Mouse (Mus musculus) embryonic facial prominence, embryonic 15.5 days (tissue): ENCODE measurements around the gene Mef2c. TPM values are rescaled to one million over a fixed set of nuclear protein-coding genes. Genes with fewer than 3 reads are reported as not detected.

Source experiments
- ATAC-seq: fragments of 200-750 bp; cut with Nextera tagmentation; 2 replicates; pipeline ENCODE4 v1.8.0; 2017; ENCODE audit warnings: low read depth, moderate TSS enrichment; ENCODE audit not compliant: insufficient number of reproducible peaks, low FRiP score, low TSS enrichment
- H3K27ac ChIP-seq: fragments of 300-500 bp; sonication (generic); replicated peaks from 2 replicates; pipeline ENCODE4 v1.5.1; 2015; ENCODE audit warnings: mild to moderate bottlenecking, inconsistent platforms
- H3K27me3 ChIP-seq: fragments of 300-500 bp; sonication (generic); 2 replicates; pipeline ENCODE4 v1.6.1; 2015; ENCODE audit warnings: inconsistent platforms
- H3K36me3 ChIP-seq: fragments of 300-500 bp; sonication (generic); 2 replicates; pipeline ENCODE4 v1.6.1; 2015; ENCODE audit warnings: mild to moderate bottlenecking, inconsistent platforms
- H3K4me1 ChIP-seq: fragments of 300-500 bp; sonication (generic); 2 replicates; pipeline ENCODE4 v1.6.1; 2015; ENCODE audit warnings: inconsistent platforms
- H3K4me2 ChIP-seq: fragments of 300-500 bp; sonication (generic); replicated peaks from 2 replicates; pipeline ENCODE4 v1.6.1; 2015; ENCODE audit warnings: mild to moderate bottlenecking, inconsistent platforms
- H3K4me3 ChIP-seq: fragments of 300-500 bp; sonication (generic); replicated peaks from 2 replicates; pipeline ENCODE4 v1.5.1; 2015; ENCODE audit warnings: mild to moderate bottlenecking, inconsistent platforms
- H3K9ac ChIP-seq: fragments of 300-500 bp; sonication (generic); 2 replicates; pipeline ENCODE4 v1.6.1; 2015; ENCODE audit warnings: inconsistent platforms
- H3K9me3 ChIP-seq: fragments of 300-500 bp; sonication (generic); replicated peaks from 2 replicates; pipeline ENCODE4 v1.6.1; 2016; ENCODE audit warnings: inconsistent platforms
- WGBS: fragments of 180-500 bp; shearing (Covaris S2); methylation state at CpG from one replicate; pipeline ENCODE4 v1.1.7; 2015; 5-methylcytosine and 5-hydroxymethylcytosine counted together
- polyA plus RNA-seq: library from polyadenylated mRNA; unstranded; fragments of >200 nt; fragmentation: Nextera tagmentation; extraction: Ambion mirVana; gene quantifications from 2 replicates; pipeline ENCODE4 v1.2.1, GENCODE M21; 2015

Mef2c gene
- polyA plus RNA-seq, 1 experiment from 2014 or later: 166 TPM

DNA sequence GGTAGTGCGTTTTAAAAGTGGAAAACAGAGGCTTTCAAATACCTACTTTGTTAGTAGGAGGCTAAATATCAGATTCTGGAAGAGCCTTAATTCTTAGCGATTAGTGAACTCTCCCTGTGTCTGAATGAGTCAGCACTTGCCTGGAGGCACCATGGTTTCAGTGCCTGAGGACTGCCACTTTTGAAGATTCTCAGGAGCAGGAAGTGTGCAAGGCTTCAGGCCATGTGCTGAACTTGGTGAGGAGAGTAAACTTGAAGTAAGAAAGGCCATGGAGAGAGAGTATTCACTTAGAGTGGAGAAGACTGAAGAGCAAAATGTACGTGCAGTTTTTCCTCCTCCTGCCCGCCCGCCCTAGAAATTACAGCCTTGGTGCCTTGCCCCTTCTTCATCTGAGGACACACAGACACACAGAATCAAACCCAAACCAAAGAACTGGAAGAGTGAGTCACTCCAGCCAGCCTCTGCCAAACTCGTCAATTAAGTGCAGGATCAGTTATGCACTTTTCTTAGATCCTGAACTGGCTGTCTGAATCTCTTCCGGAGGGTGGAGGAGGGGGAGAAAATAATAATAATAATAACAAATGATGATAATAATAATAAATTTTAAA is 148.2 kb downstream of the Mef2c start:
- no peak for ATAC-seq
- WGBS: 46% methylated on average over 7 of the region's 7 CpGs
- no peak overlapping the region for H3K9ac ChIP-seq
- no peaks in the 10 kb centered on the region for H3K27me3 ChIP-seq
- peak overlapping the region; percentile 31; the same call in 1 of the 2 replicates for H3K27ac ChIP-seq
- H3K9me3 ChIP-seq: no peaks in the 10 kb centered on the region
- H3K4me3 ChIP-seq: no peak overlapping the region
- 0 out of 2 replicates have a peak, but pooled peaks cover 3% of the 10 kb centered on the region for H3K36me3 ChIP-seq
- peaks cover 6% of the 10 kb centered on the region; the same call in 1 of the 2 replicates for H3K4me1 ChIP-seq
- no peak overlapping the region for H3K4me2 ChIP-seq

DNA sequence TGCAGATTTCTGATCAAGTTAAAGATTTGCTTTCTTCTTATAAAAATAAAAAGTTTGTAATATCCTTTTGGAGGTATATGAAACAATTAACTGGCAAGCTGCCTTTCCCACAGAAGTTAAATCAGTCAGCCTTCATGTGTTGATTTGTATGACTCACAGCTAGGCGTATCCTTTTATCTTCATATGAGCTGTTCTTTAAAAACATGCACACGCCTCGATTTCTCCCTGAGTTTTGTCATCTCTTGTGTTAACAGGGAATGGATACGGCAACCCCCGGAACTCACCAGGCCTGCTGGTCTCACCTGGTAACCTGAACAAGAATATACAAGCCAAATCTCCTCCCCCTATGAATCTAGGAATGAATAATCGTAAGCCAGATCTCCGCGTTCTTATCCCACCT is 148.7 kb downstream of the Mef2c start:
- H3K4me2 ChIP-seq: no peak overlapping the region
- H3K4me1 ChIP-seq: peaks cover 6% of the 10 kb centered on the region; the same call in 1 of the 2 replicates
- H3K4me3 ChIP-seq: no peak overlapping the region
- H3K27ac ChIP-seq: no peak overlapping the region
- H3K36me3 ChIP-seq: 0 out of 2 replicates have a peak, but pooled peaks cover 3% of the 10 kb centered on the region
- H3K27me3 ChIP-seq: no peaks in the 10 kb centered on the region
- H3K9me3 ChIP-seq: no peaks in the 10 kb centered on the region
- 63% methylated on average over 8 of the region's 8 CpGs for WGBS
- no peak overlapping the region for H3K9ac ChIP-seq
- no peak for ATAC-seq

DNA sequence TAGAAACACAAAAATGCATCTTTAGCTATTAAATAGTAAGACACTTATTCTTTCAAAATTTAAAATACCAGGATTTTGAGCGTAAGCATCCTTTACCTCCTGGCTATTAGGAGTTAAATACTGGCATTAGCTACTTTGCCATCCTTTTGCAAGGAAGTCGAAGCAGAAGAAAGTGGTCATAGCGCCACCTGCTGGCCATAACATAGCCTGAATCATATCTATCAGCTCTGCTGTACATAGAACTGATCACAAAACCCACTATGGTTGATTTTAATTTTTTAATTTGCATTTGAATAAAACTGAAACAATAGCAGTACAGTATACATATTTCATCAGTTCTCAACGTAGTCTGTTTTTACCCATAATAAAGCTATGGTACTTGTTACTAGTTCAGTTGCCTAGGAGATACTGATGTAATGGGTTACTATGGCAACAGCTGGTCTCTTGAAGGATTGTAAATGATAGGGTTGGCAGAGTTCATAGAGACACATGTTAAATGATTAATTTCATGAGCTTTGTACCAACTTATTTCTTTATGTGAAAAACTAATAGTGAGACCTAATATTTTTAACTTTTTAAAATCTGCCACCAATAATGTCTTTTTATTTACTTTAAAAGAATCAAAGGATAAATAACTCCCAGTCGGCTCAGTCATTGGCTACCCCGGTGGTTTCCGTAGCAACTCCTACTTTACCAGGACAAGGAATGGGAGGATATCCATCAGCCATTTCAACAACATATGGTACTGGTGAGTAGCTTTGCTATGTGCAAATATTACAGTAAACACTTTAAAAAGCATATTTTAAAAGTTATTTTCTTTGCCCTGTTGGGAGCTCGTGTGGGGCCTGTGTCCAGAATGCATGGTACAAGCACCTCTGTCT is 151.3 kb downstream of the Mef2c start:
- no peak overlapping the region for H3K4me2 ChIP-seq
- H3K9ac ChIP-seq: no peak overlapping the region
- no peaks in the 10 kb centered on the region for H3K9me3 ChIP-seq
- ATAC-seq: no peak
- H3K27me3 ChIP-seq: no peaks in the 10 kb centered on the region
- peaks cover 6% of the 10 kb centered on the region; the same call in 1 of the 2 replicates for H3K4me1 ChIP-seq
- H3K4me3 ChIP-seq: no peak overlapping the region
- WGBS: 34% methylated on average over 8 of the region's 8 CpGs
- no peak overlapping the region for H3K27ac ChIP-seq
- H3K36me3 ChIP-seq: 0 out of 2 replicates have a peak, but pooled peaks cover 3% of the 10 kb centered on the region

GRCm38 (mm10) chr13:83656094-83656493 is 152.3 kb downstream of the Mef2c start:
- Histone ChIP-seq H3K9me3 (no peaks in the 10 kb centered on the region), H3K4me2 (no peak overlapping the region), H3K27me3 (no peaks in the 10 kb centered on the region), H3K36me3 (0 out of 2 replicates have a peak, but pooled peaks cover 3% of the 10 kb centered on the region), H3K4me3 (no peak overlapping the region), H3K9ac (no peak overlapping the region), H3K4me1 (peaks cover 6% of the 10 kb centered on the region; the same call in 1 of the 2 replicates), H3K27ac (no peak overlapping the region)
- no peak for ATAC-seq
- 74% methylated on average over 7 of the region's 7 CpGs for WGBS

- no peaks in the 10 kb centered on the region for H3K27me3 ChIP-seq
- no peak for ATAC-seq
- WGBS: 66% methylated on average over 4 of the region's 4 CpGs
- H3K27ac ChIP-seq: no peak overlapping the region
- H3K4me1 ChIP-seq: peaks cover 5% of the 10 kb centered on the region; the same call in 1 of the 2 replicates
- no peak overlapping the region for H3K4me2 ChIP-seq
- H3K36me3 ChIP-seq: 0 out of 2 replicates have a peak, but pooled peaks cover 3% of the 10 kb centered on the region
- no peak overlapping the region for H3K4me3 ChIP-seq
- no peaks in the 10 kb centered on the region for H3K9me3 ChIP-seq
- no peak overlapping the region for H3K9ac ChIP-seq
These were observed 152.9 kb downstream of the Mef2c start for GRCm38 (mm10) chr13:83656773-83657172.

- Histone ChIP-seq H3K4me2 (no peak overlapping the region), H3K27ac (no peak overlapping the region), H3K9ac (no peak overlapping the region), H3K9me3 (no peaks in the 10 kb centered on the region), H3K36me3 (0 out of 2 replicates have a peak, but pooled peaks cover 6% of the 10 kb centered on the region), H3K4me3 (no peak overlapping the region), H3K27me3 (no peaks in the 10 kb centered on the region), H3K4me1 (no peaks in the 10 kb centered on the region)
- ATAC-seq: no peak
- 65% methylated on average over 8 of the region's 8 CpGs for WGBS
These were observed 156.9 kb downstream of the Mef2c start for GRCm38 (mm10) chr13:83660722-83661121.

DNA sequence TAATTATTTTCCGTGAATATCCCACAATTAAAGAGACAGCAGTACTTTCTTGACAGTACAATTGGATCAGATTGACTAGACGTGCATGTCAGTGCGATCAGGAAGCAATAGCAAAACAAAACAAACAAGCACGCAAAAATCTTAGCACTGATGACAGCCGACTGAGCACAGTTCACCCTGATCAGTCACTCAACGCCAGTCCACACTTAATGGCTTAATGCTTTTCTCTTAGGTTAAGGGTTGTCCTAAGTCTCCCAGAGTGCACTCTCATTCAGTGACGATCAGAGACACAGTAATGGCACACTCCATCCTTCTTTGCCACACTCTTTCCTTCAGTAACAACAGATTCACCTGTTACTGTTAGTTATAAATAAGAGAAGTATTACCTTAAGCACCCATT is 157.3 kb downstream of the Mef2c start:
- no peak for ATAC-seq
- H3K9ac ChIP-seq: no peak overlapping the region
- H3K4me3 ChIP-seq: no peak overlapping the region
- no peak overlapping the region for H3K27ac ChIP-seq
- WGBS: 62% methylated on average over 7 of the region's 7 CpGs
- no peaks in the 10 kb centered on the region for H3K4me1 ChIP-seq
- H3K4me2 ChIP-seq: no peak overlapping the region
- no peaks in the 10 kb centered on the region for H3K27me3 ChIP-seq
- no peaks in the 10 kb centered on the region for H3K9me3 ChIP-seq
- H3K36me3 ChIP-seq: 0 out of 2 replicates have a peak, but pooled peaks cover 4% of the 10 kb centered on the region

- WGBS: 61% methylated on average over 14 of the region's 14 CpGs
- Histone ChIP-seq H3K4me3 (no peak overlapping the region), H3K9ac (no peak overlapping the region), H3K4me1 (no peaks in the 10 kb centered on the region), H3K27ac (no peak overlapping the region), H3K27me3 (no peaks in the 10 kb centered on the region), H3K4me2 (no peak overlapping the region), H3K9me3 (no peaks in the 10 kb centered on the region), H3K36me3 (0 out of 2 replicates have a peak, but pooled peaks cover 3% of the 10 kb centered on the region)
- peak; percentile 82 for ATAC-seq
These were observed 158.3 kb downstream of the Mef2c start for GRCm38 (mm10) chr13:83662089-83662551.

GRCm38 (mm10) chr13:83666179-83666578 is 162.3 kb downstream of the Mef2c start:
- Histone ChIP-seq H3K4me3 (no peak overlapping the region), H3K9ac (no peak overlapping the region), H3K27me3 (no peaks in the 10 kb centered on the region), H3K4me1 (no peaks in the 10 kb centered on the region), H3K36me3 (0 out of 2 replicates have a peak, but pooled peaks cover 6% of the 10 kb centered on the region), H3K4me2 (no peak overlapping the region), H3K27ac (no peak overlapping the region), H3K9me3 (no peaks in the 10 kb centered on the region)
- WGBS: 77% methylated on average over 7 of the region's 7 CpGs
- no peak for ATAC-seq

GRCm38 (mm10) chr13:83667051-83667450 is 163.2 kb downstream of the Mef2c start:
- no peak for ATAC-seq
- Histone ChIP-seq H3K4me1 (no peaks in the 10 kb centered on the region), H3K36me3 (0 out of 2 replicates have a peak, but pooled peaks cover 6% of the 10 kb centered on the region), H3K9ac (no peak overlapping the region), H3K27ac (no peak overlapping the region), H3K4me2 (no peak overlapping the region), H3K27me3 (no peaks in the 10 kb centered on the region), H3K4me3 (no peak overlapping the region), H3K9me3 (no peaks in the 10 kb centered on the region)
- WGBS: 81% methylated on average over 3 of the region's 3 CpGs

DNA sequence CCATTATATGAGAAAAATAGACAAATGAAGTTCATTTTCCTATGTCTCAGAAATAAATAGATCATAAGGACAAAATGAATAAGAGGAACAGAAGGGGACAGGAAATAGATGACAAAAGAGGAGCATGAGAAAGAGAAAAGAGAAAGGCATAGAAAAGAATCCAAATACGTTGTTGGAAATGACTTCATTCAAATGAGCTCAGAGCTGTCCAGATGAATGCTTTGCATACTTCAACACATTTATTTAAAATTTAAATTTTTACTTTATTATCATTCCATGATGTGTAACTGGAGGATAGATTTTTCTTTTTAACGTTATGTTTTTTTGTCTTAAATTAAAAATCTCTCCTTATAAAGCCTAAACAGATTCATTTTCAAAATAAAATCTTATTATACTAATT is 203.8 kb downstream of the Mef2c start:
- Histone ChIP-seq H3K4me3 (no peak overlapping the region), H3K4me1 (no peaks in the 10 kb centered on the region), H3K4me2 (no peak overlapping the region), H3K9me3 (no peaks in the 10 kb centered on the region), H3K27me3 (peaks cover 22% of the 10 kb centered on the region), H3K9ac (no peak overlapping the region), H3K27ac (no peak overlapping the region), H3K36me3 (no peaks in the 10 kb centered on the region)
- ATAC-seq: no peak
- WGBS: 60% methylated on average over 2 of the region's 2 CpGs
